Mouse (Mus musculus) telencephalon, adult 2 months (tissue): ENCODE data around the gene Snhg11.
"Not testable (repeated sequence)": the region's sequence is repeated elsewhere in the genome, so short reads cannot be mapped to it uniquely, and the experiment has no call there.

Experiments used
- DNase-seq: peaks from one replicate; pipeline ENCODE4 v3.0.0-alpha.2; 2011; ENCODE audit warnings: low read depth, low spot score

Snhg11 gene

DNA sequence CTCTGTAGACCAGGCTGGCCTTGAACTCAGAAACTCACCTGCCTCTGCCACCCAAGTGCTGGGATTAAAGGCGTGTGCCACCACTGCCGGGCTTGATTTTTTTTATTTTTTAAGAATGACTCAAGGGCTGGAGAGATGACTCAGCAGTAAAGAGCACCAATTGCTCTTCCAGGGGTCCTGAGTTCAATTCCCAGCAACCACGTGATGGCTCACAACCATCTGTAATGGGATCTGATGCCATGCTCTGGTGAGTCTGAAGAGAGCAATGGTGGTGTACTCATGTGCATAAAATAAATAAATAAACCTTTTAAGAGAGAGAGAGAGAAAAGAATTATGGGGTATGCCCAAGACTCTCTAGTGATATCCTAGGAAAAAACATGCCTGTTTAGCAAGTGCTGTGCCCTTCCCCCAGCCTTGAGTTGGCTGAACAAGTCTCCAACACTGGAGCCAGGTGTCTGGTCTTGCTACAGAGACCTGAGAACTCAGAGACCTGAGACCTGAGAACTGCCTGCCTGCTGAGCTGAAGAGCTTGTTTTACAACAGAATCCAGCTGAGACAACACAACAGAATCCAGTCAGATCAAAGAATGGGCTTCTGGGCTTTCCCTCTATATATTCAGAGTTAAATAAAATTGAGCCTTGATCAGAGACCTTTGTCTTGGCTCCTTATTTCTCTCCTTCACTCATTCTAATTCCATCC is 5.8 kb upstream of the Snhg11 start:
- no peak for DNase-seq

DNA sequence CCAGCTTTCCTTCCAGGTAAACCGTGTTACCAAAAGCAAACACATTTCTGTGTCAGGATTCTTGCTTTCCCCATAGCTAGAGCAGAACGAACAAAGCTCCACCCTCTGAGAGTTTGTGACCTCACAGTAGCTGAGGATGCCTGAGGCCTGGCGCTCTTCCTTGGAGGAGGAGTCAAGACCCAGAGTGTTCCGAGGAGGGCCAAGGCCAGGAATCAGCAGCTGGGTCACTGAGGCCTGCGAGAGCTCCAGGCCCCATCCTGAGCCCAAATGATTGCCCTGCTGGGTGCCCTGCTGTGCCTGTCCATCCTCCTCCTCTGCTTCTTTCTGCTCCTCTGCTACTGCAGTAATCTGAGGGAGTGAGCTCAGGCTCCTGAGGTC is 5.3 kb upstream of the Snhg11 start:
- DNase-seq, result no peak

GRCm38 (mm10) chr2:158373061-158373460 is 2.4 kb upstream of the Snhg11 start:
- no peak for DNase-seq

DNA sequence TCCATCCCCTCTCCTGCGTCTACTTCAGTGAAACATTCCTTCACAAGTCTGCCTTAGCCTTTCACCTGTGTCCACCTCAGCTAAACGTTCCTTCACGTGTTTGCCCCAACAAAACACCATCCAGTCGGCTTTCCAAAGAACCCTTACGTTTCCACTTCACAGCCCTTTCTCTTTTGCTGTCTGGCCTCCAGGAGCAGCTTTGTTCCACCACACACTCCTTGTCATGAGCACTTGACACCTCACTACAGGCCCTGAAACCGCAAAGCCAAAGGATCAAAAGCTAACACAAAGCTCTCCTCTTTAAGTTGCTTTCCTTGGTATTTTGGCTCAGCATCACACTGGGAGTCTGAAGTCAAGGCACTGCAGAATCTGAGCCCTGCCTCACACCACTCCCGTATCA is 1.9 kb upstream of the Snhg11 start:
- no peak for DNase-seq

DNA sequence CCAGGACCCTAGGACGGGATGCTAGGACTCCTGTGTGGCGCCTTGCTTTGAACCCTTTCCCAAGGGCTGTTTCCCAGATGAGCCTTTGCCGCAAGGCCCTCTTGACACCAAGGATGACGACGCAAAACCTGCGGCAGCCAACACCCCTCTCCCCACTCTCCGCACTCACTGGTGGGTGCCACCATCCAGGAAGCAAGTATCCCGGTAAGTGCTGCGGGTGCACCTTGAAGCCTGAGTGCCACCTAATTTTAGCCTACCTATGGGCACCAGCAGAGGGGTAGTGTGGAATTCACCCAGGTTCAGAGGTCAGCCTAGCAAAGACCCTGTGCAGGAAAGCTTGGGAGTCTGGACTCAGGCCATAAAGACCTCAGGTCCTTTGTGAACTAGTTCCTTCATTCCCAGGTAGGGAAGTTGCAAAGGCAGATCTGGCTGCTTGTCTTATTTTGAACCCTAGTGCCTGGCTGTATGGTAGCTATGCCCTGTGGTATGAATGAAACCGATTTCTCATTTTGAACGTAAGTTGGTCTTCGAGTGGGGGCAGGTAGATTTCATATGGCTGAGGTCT is 767 bp downstream of the Snhg11 start:
- DNase-seq, result no peak

- DNase-seq, result no peak
These were observed 1.4 kb downstream of the Snhg11 start for GRCm38 (mm10) chr2:158376798-158377197.

- no peak for DNase-seq
These were observed 2.4 kb downstream of the Snhg11 start for GRCm38 (mm10) chr2:158377811-158378210.

GRCm38 (mm10) chr2:158379354-158380078 is 4.1 kb downstream of the Snhg11 start:
- peak; percentile 83 for DNase-seq

GRCm38 (mm10) chr2:158386072-158386471 is 10.6 kb downstream of the Snhg11 start:
- no peak for DNase-seq

DNA sequence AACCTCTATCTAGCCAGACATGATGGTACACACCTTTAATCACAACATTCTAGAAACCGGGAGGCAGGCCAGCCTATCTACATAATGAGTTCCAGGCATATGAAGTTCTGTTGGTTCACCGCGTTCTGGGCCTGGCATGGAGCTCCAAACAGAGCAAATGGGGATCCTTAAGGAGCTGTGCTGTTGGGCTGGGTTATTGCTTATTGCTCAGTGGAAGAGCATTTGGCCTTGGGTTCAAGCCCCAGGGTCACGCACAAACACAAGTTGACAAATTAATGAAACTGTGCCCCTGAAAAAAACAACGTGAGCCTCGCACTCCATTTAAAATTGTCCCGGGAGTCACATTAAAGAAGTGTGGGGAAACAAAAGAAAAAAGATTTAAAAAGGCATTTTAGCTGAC is 14.0 kb downstream of the Snhg11 start:
- DNase-seq, result no peak

DNA sequence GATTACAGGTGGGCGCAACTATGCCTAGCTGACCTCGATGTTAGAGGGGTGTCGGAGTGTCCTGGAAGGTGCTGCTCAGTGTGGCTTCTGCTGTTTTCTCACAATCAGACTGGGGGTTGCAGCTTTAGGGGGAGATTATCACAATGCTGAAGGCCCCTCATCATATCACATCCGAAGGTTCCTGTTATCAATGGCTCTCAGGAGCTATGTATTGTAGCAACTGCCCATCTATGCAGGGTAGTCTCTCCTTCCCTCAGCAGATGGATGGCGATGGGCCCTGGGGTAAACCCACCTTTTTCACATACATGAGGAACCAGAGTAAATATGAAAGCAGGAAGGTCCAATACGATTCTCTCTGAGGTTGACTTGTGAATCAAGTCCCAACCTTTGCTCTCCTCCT is 20.9 kb downstream of the Snhg11 start:
- no peak for DNase-seq

GRCm38 (mm10) chr2:158397140-158397539 is 21.7 kb downstream of the Snhg11 start:
- DNase-seq, result not testable (repeated sequence)

DNA sequence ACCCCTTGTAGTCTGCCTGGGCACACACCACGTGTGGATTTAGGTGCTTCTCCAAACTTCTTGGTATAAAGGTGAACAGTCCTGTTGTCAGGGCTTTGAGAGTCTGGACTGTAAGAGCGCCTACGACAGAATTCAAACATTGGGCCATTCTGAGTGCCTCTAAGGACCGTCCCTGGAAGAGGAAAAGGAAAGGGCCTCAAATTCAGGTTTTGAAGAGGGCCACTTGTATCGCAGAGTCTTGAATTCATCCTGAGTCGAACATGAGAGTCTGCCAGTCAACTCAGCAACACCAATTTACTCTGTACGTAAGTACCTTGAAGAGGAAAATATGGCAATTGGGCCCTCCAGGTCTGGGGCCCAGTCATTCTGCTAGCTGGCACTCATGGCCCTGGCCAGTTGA is 27.5 kb downstream of the Snhg11 start:
- no peak for DNase-seq

DNA sequence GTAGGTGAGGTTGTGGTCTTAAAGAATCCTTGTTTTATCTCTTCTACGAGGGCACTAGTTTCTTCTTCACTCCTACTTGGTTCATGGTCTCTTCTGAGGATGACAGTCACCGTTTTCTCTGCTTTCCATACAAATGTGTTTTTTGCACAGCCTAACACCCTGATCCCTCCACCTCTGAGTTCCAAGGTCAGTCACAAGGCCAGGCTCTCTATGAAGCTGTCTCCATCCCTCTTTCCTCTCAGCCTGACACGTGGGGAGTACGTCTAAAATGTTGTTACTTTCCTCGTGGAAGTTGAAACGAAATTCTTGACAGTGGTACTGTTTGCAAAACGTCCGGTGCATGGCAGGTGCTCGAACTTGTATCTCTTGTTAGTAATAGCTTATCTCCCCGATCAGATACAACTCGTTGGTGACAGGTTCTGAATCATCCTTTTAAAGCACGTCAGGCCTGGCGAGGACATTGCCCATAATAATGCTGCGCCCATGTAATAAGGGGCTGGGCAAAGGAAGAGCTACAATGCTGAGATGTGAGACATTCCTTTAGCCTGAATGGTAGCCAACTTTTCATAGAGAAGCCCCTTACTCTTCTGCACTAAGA is 33.7 kb downstream of the Snhg11 start:
- DNase-seq, result no peak

DNA sequence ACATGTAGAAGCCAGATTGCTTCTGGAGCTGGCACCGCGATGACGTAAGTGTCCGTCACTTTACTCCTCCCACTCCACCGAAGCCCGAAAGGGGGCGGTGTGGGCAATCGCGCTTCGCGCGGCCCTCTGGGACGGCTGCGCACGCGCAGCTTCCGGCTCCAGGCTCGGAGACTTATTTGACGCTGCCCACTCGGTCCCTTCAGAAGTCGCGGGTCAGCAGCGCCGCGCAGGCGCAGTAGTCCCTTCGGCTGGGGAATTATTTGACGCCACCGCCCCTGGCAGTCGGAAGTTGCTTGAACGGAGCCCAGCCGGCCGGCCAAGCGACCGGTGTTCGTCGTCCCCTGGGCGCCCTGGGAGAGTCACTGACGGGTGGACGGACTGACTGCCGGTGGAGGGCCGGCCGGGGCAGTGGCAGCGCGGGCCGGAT is 34.2 kb downstream of the Snhg11 start, which contains the start of gene Ralgapb:
TSS of gene Ralgapb (plus strand) at position 254 of the 427 bp plus-strand sequence.
- DNase-seq, result peak; percentile 97

DNA sequence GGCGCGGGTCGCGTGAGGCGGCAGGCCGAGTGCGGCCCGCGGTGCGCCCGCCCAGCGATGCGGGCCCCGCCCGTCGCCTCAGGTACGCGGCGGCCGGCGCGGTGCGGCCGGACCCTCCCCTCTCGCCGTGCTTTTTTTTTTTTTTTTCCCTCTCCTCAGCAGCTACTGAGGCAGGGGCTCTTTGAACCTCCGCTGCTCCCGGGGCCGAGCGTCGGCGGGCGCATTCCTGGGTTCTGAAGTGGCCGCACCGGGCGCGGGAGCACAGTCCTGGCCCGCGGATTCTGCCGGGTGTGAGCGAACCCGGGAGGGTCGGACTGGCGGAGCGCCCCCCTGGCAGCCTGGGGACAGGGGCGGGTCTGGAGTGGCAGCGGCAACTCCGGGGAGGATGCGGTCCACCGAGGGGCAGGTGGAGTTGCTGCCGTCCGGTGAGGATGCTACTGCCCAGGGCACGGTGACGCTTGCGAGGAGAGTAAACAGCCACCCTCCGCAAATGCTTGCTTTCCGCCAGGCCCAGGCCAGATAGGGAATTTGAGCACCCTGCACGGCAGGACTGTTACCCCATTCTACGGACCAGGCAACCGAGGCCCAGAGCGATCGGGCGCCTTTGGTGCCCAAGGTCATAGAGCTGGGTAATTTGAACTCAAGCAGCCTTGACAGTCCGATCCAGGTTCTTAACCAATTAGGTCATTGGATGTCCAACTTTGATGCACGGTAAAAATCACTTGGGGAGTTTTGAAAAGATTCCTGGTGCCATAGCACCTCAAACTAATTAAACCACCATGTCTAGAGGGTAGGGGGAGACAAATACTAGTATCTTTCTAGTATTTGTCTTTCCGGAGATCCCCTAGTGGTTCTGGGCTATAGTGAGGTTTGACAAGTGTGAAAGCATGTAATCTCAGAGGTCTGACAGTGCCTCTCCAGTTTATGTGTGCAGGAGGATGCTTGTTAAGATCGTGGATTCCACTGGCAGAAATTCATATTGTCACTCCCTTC is 34.9 kb downstream of the Snhg11 start:
- no peak for DNase-seq

- DNase-seq, result no peak
These were observed 37.8 kb downstream of the Snhg11 start for GRCm38 (mm10) chr2:158413240-158413639.

- DNase-seq, result no peak
These were observed 40.4 kb downstream of the Snhg11 start for GRCm38 (mm10) chr2:158415826-158416225.

- no peak for DNase-seq
These were observed 43.2 kb downstream of the Snhg11 start for GRCm38 (mm10) chr2:158418663-158419062.
